Mouse (Mus musculus): Measurements from ENCODE around the gene Lrrn1. TPM values are rescaled to one million over a fixed set of nuclear protein-coding genes. Genes with fewer than 3 reads are reported as not detected.
A peak's percentile ranks its signal among the peaks of the same experiment; 100 is the strongest.

The Lrrn1 gene
- polyA plus RNA-seq, 1 experiment from 2014 or later, result 9.8 TPM

- Histone ChIP-seq H3K4me1 (replicated peaks; ENCODE audit: insufficient read depth, low read length) (no peaks in the 10 kb centered on the region), H3K9me3 (replicated peaks; ENCODE audit: low read length) (no peaks in the 10 kb centered on the region), H3K27me3 (ENCODE audit: insufficient read depth, low read length) (no peaks in the 10 kb centered on the region), H3K9ac (ENCODE audit: low read depth, low read length) (0 out of 2 replicates have a peak overlapping the region, but pooled peaks have one; percentile 35), H3K4me2 (ENCODE audit: low read length) (peak overlapping the region; percentile 74), H3K36me3 (ENCODE audit: insufficient read depth, low read length) (no peaks in the 10 kb centered on the region), H3K4me3 (replicated peaks; ENCODE audit: low read depth, low read length) (peak overlapping the region; percentile 47), H3K27ac (no peak overlapping the region)
- TF ChIP-seq CTCF (IDR thresholded peaks at IDR 0.05; ENCODE audit: low read depth), result no peak
- DNase-seq (ENCODE audit: low spot score), result peak; percentile 22
- under 1% methylated on average over 15 of the region's 15 CpGs for WGBS
- ATAC-seq (replicated peaks; ENCODE audit: low FRiP score, low read depth), result no peak; the same call in 1 of the 2 replicates
These were observed 1.2 kb downstream of the Lrrn1 start for GRCm38 (mm10) chr6:107530621-107531285.

GRCm38 (mm10) chr6:107531526-107532080, 2.0 kb downstream of the Lrrn1 start:
- Histone ChIP-seq H3K4me3 (replicated peaks; ENCODE audit: low read depth, low read length) (peak overlapping the region; percentile 47; the same call in 1 of the 2 replicates), H3K27me3 (ENCODE audit: insufficient read depth, low read length) (no peaks in the 10 kb centered on the region), H3K9ac (ENCODE audit: low read depth, low read length) (no peak overlapping the region), H3K9me3 (replicated peaks; ENCODE audit: low read length) (no peaks in the 10 kb centered on the region), H3K4me1 (replicated peaks; ENCODE audit: insufficient read depth, low read length) (no peaks in the 10 kb centered on the region), H3K27ac (no peak overlapping the region), H3K4me2 (ENCODE audit: low read length) (peak overlapping the region; percentile 74), H3K36me3 (ENCODE audit: insufficient read depth, low read length) (no peaks in the 10 kb centered on the region)
- no peak for TF ChIP-seq CTCF (IDR thresholded peaks at IDR 0.05; ENCODE audit: low read depth)
- DNase-seq (ENCODE audit: low spot score) (no peak), ATAC-seq (replicated peaks; ENCODE audit: low FRiP score, low read depth) (no peak)
- WGBS, result 57% methylated on average over 8 of the region's 8 CpGs

- Histone ChIP-seq H3K27me3 (ENCODE audit: insufficient read depth, low read length) (no peaks in the 10 kb centered on the region), H3K4me1 (replicated peaks; ENCODE audit: insufficient read depth, low read length) (no peaks in the 10 kb centered on the region), H3K4me2 (ENCODE audit: low read length) (no peak overlapping the region), H3K4me3 (replicated peaks; ENCODE audit: low read depth, low read length) (no peak overlapping the region), H3K9me3 (replicated peaks; ENCODE audit: low read length) (no peaks in the 10 kb centered on the region), H3K27ac (no peak overlapping the region), H3K36me3 (ENCODE audit: insufficient read depth, low read length) (no peaks in the 10 kb centered on the region), H3K9ac (ENCODE audit: low read depth, low read length) (no peak overlapping the region)
- TF ChIP-seq CTCF (IDR thresholded peaks at IDR 0.05; ENCODE audit: low read depth), result no peak
- ATAC-seq (replicated peaks; ENCODE audit: low FRiP score, low read depth) (no peak), DNase-seq (ENCODE audit: low spot score) (no peak)
- WGBS, result 58% methylated on average over 1 of the region's 1 CpGs
These were observed 5.0 kb downstream of the Lrrn1 start for GRCm38 (mm10) chr6:107534533-107534932.

GRCm38 (mm10) chr6:107536631-107537030, 7.1 kb downstream of the Lrrn1 start:
- TF ChIP-seq CTCF (IDR thresholded peaks at IDR 0.05; ENCODE audit: low read depth), result no peak

GRCm38 (mm10) chr6:107541222-107541621, 11.7 kb downstream of the Lrrn1 start:
- Histone ChIP-seq H3K9me3 (replicated peaks; ENCODE audit: low read length) (no peaks in the 10 kb centered on the region), H3K27me3 (ENCODE audit: insufficient read depth, low read length) (no peaks in the 10 kb centered on the region), H3K9ac (ENCODE audit: low read depth, low read length) (no peak overlapping the region), H3K4me3 (replicated peaks; ENCODE audit: low read depth, low read length) (no peak overlapping the region), H3K4me2 (ENCODE audit: low read length) (no peak overlapping the region), H3K4me1 (replicated peaks; ENCODE audit: insufficient read depth, low read length) (no peaks in the 10 kb centered on the region), H3K27ac (no peak overlapping the region), H3K36me3 (ENCODE audit: insufficient read depth, low read length) (no peaks in the 10 kb centered on the region)
- TF ChIP-seq CTCF (IDR thresholded peaks at IDR 0.05; ENCODE audit: low read depth), result no peak
- DNase-seq (ENCODE audit: low spot score) (no peak), ATAC-seq (replicated peaks; ENCODE audit: low FRiP score, low read depth) (no peak)
- 78% methylated on average over 11 of the region's 11 CpGs for WGBS

More at GRCm38 (mm10) chr6:107536631-107537030, 7.1 kb downstream of the Lrrn1 start:
- no peaks in the 10 kb centered on the region for H3K9me3 ChIP-seq (replicated peaks; ENCODE audit: low read length)
- no peaks in the 10 kb centered on the region for H3K4me1 ChIP-seq (replicated peaks; ENCODE audit: insufficient read depth, low read length)
- no peak overlapping the region for H3K9ac ChIP-seq (ENCODE audit: low read depth, low read length)
- no peak overlapping the region for H3K27ac ChIP-seq
- ATAC-seq (replicated peaks; ENCODE audit: low FRiP score, low read depth), result no peak
- WGBS, result 90% methylated on average over 4 of the region's 4 CpGs
- H3K4me3 ChIP-seq (replicated peaks; ENCODE audit: low read depth, low read length), result no peak overlapping the region
- DNase-seq (ENCODE audit: low spot score), result no peak
- no peak overlapping the region for H3K4me2 ChIP-seq (ENCODE audit: low read length)
- no peaks in the 10 kb centered on the region for H3K36me3 ChIP-seq (ENCODE audit: insufficient read depth, low read length)
- no peaks in the 10 kb centered on the region for H3K27me3 ChIP-seq (ENCODE audit: insufficient read depth, low read length)

GRCm38 (mm10) chr6:107541918-107542317, 12.3 kb downstream of the Lrrn1 start:
- Histone ChIP-seq H3K9ac (ENCODE audit: low read depth, low read length) (no peak overlapping the region), H3K36me3 (ENCODE audit: insufficient read depth, low read length) (no peaks in the 10 kb centered on the region), H3K4me2 (ENCODE audit: low read length) (no peak overlapping the region), H3K27me3 (ENCODE audit: insufficient read depth, low read length) (no peaks in the 10 kb centered on the region), H3K9me3 (replicated peaks; ENCODE audit: low read length) (no peaks in the 10 kb centered on the region), H3K4me1 (replicated peaks; ENCODE audit: insufficient read depth, low read length) (no peaks in the 10 kb centered on the region), H3K27ac (no peak overlapping the region), H3K4me3 (replicated peaks; ENCODE audit: low read depth, low read length) (no peak overlapping the region)
- 76% methylated on average over 4 of the region's 4 CpGs for WGBS
- TF ChIP-seq CTCF (IDR thresholded peaks at IDR 0.05; ENCODE audit: low read depth), result no peak
- no peak for ATAC-seq (replicated peaks; ENCODE audit: low FRiP score, low read depth)
- no peak for DNase-seq (ENCODE audit: low spot score)
